Mouse (Mus musculus): ENCODE results near the gene Gjd2. TPM values are rescaled to one million over a fixed set of nuclear protein-coding genes. Genes with fewer than 3 reads are reported as not detected.

Gene Gjd2
- total RNA-seq (2023), result not detected

GRCm38 (mm10) chr2:114013295-114013771 is at the start of gene Gjd2:
Gene Gjd2, minus strand, starts transcription at chr2:114013619.

GRCm38 (mm10) chr2:114052696-114053598 is 39.5 kb upstream of the Gjd2 start, which contains the start of gene Actc1:
Gene Actc1, minus strand, starts transcription at chr2:114053548.

Other genes with a start within 250 kb of the Gjd2 start
- 1 to 10 TPM; 2.6 to 2.7 TPM for gene Scg5, start 184.5 kb downstream of the Gjd2 start, total RNA-seq (2023)
- gene Arhgap11a, start 165.0 kb downstream of the Gjd2 start, total RNA-seq (2023), result 10 to 100 TPM; 46.5 to 54.1 TPM
- not detected for gene Actc1, start 39.9 kb upstream of the Gjd2 start, total RNA-seq (2023)
- gene Aqr, start 173.4 kb upstream of the Gjd2 start, total RNA-seq (2023), result 10 to 100 TPM; 26.7 to 29.9 TPM
- gene Zfp770, start 187.8 kb upstream of the Gjd2 start, total RNA-seq (2023), result 1 to 10 TPM; 2.3 to 3.0 TPM